Mouse (Mus musculus): ENCODE results near the gene Aim2.

Gene Aim2

DNA sequence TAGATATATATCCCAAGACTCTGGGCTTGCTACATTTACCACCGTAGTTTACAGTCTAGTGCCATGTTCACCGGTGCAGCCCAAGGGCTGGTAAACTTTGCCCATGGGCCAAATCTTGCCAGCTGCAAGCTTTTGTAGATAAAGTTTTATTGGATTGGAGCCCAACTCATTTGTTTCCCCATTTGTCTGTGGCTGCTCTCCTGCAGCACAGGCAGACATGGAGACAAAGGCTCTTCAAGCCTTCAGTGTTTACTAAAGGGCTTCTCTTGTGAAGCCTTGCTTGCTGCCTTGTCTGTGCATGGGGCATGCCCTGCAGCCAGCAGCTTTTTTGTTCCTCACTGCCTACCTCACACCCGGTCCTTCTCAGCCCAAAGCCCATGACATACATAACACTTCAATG, 6.7 kb upstream of the Aim2 start:
- DNase-seq (ENCODE audit: extremely low spot score, low read depth, low spot score) = no peak

DNA sequence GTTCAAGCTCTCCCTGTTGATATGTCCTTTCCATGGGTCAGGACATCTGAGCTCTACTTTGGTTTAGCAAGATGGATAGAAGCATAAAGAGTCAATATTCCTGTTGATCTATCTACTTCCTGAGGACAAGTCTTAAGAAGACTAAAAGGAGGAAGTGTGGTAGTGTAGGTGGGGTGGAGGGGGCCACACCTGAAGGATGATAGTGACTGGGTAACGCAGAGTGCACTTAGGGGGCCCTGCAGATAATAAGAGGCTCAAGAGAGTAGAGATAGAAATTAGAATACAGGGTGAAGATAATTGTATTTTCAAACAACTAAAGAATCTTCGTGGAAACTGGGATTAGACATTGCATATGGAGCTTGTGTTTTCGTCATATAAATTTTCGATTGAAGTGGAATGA, 5.6 kb upstream of the Aim2 start:
- DNase-seq (ENCODE audit: extremely low spot score, low read depth, low spot score) = no peak

DNA sequence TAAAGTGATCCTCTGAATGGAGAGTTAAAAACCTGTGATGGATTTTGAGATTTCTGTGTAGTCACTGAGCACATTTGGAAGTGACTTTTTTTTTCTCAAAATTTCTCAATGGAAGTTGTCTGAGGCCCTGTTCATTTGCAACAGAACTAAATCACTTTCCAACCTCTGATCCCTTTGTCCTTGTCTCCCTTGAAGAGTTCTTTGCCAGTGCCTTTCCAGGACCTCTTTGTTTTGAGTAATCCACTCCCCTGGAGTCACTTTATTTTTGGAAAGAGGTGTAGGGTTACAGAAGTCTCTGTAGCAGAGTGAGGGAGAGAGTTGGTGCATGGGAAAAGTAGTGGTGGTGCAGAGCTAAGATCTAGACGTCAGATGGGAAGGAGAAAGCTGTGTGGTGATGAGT, 2.2 kb upstream of the Aim2 start:
- DNase-seq (ENCODE audit: extremely low spot score, low read depth, low spot score) = no peak

DNA sequence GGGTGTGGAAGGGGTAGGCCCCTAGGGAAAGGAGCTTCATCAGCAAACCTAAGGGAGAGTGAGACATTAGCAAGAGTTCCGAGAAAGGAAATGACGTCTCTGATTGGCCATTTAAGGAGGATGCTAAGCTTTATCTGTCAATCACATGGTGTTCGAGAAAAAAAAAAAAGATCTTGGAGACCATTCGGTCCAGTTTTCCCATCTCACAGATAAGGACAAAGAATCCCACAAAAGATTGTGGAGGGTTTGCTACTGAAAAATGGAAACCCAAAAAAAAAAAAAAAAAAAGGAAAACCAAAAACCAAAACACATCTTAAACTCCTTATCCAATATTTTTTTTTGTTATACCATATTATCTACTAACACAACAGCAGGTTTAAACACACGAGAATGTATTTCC, 1.5 kb upstream of the Aim2 start:
- no peak for DNase-seq (ENCODE audit: extremely low spot score, low read depth, low spot score)

DNA sequence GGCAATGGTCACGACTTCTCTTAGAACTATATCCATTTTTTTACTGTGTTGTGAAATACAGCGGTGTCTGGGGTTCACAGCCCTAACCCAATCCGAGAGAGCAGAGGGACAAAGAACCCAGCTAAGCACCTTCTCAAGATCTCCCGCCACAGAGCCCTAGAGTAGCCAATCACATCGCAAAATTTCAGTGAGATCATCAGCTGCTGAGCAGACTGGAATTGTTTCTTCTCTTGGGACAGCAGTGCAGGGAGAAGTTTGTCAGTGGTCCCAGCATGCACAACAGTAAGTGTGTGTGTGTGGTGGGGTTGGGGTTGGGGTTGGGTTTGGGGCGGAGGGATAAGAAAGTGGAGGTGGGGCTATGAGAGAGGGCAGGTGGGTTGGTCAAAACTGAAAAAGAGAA, 733 bp upstream of the Aim2 start:
- peak; percentile 86 for DNase-seq (ENCODE audit: extremely low spot score, low read depth, low spot score)

DNA sequence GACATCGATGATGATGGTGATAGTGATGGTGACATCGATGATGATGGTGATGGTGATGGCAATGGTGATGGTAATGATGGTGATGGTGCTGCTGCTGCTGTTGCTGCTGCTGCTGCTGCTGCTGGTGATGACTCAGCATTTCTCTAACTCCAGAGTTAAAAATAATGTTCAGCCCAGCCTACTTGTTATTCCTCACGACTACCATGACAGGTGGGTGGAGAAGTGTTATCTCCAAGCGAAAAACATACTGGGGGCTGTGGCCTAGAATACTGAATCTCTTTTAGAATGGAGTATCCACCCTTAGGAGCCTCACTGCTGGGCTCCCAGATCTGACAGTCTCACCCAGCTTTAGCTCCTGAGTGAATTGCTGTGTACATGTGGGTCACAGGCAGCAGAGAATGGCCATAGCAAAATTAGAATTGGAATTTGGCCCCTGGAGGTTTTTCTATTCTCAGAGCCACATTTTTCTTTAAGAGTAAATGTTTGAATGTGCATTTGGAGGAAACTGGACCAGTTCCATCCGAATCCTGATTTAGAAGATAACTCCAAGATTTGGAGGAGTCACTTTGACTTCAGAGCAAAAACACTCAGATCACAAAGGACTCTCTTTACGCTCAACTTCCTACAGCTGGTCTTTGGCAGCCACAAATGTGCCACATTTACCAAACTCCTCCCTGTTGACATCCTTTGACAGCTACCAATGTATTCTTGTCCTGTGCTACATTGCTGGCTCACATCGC, 4.6 kb downstream of the Aim2 start:
- DNase-seq (ENCODE audit: extremely low spot score, low read depth, low spot score) = no peak

DNA sequence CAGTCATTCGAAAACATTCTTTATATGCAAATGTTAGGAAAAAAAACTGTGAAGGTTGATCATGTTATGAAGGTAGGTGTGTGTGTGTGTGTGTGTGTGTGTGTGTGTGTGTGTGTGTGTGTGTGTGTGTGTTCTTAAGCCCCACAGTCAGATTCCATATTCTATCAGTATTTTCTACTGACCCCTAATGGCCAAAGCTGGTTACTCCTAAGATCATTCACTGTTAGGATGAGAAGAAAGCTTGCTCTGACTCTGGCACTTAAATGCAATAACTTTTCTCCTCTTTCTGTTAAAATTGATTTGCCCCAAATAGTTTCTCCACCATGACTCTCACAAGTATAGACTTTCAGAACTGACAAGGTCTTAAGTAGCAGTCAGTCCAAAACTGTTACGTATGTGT, 6.0 kb downstream of the Aim2 start:
- DNase-seq (ENCODE audit: extremely low spot score, low read depth, low spot score) = no peak

DNA sequence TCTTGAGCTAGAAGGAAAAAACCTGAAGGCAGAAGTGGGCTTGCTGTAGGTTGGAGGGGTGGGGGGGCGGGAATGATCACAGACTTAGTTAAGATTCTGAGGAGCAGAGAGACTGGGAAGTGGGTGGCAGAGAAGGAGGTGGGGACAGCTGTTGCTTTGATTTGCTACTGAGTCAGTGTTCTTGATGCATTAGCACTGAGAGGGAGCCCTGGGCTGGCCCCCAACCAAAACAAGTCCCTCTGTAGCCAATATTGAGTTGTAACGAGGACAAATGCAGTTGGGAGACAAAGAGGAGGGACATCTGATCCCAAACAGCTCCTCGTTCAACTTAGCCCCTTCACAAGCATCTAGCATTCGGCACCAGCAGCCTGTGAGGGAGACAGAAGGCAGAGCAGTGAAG, 7.1 kb downstream of the Aim2 start:
- DNase-seq (ENCODE audit: extremely low spot score, low read depth, low spot score) = no peak

GRCm38 (mm10) chr1:173359590-173360290, 9.1 kb downstream of the Aim2 start:
- no peak for DNase-seq (ENCODE audit: extremely low spot score, low read depth, low spot score)

DNA sequence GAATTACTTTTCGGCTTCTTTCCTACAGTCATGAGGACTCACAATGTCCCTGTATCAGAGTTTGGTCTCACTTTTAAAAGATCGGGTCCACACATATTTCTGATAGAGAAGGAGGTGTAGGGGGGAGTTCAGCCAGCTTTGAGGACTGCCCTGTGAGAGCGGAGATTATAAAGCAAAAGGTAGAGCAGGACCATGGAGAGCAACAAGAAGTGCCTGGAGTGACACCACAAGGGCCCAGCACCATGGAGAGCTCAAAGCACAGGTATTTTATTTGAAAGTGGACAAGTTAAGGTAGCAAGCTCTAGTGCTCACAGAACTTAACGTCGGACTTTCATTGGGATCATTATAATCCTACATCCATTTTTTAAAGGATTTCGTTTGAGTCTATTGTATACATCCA, 11.0 kb downstream of the Aim2 start:
- DNase-seq (ENCODE audit: extremely low spot score, low read depth, low spot score) = peak; percentile 74

DNA sequence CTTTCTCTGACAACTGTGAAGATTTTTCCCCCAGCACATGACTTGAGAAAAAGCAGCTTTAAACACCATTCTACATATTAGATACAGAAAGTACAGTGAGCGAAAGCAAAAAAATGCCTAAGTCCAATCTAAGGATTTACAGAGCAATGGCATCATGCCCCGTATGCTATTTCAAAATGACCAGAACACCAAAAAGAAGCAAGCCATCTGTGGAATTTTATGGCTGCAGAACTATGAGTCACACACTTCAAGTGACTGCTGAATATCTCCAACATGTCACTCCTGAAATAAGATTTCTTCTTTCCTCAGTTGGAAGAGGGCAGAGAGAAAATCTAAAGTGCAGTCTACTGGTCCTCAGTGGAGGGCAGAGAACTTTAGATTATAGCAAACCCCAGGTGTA, 12.8 kb downstream of the Aim2 start:
- DNase-seq (ENCODE audit: extremely low spot score, low read depth, low spot score) = no peak

DNA sequence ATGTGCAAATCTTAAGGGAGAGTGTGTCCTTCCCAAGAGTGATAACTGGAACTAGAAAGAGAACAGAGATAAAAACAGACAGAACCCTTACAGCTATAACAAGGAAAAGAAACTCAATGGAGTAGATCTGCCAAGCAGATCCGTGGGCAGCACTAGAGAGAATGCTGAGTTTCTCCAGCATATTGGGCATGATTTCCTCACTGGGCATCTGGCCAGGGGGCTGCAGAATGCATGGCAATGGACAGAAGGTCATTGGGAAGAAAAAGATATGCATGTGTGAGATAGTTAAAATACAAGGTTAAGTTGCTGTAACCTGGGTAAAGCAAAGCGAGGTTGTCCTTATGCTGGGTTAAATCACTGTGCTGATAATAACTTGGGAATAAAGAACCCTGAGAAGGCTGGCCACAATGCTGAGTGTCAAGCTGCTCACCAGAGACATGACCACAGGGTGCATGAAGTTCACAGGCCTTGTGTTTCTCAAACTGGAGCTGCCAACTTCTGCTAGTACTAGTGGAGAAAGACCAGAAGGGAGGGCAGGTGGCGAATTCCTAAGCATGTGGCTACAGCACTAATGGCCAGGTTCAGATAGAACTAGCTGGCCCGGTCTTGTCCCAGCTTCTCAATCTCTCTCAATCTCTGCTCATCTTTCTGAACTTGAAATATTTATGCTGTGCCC, 13.6 kb downstream of the Aim2 start:
- DNase-seq (ENCODE audit: extremely low spot score, low read depth, low spot score) = no peak

GRCm38 (mm10) chr1:173365970-173366409, 15.3 kb downstream of the Aim2 start:
- no peak for DNase-seq (ENCODE audit: extremely low spot score, low read depth, low spot score)

- no peak for DNase-seq (ENCODE audit: extremely low spot score, low read depth, low spot score)
Observed at GRCm38 (mm10) chr1:173366701-173367355, 16.1 kb downstream of the Aim2 start.

DNA sequence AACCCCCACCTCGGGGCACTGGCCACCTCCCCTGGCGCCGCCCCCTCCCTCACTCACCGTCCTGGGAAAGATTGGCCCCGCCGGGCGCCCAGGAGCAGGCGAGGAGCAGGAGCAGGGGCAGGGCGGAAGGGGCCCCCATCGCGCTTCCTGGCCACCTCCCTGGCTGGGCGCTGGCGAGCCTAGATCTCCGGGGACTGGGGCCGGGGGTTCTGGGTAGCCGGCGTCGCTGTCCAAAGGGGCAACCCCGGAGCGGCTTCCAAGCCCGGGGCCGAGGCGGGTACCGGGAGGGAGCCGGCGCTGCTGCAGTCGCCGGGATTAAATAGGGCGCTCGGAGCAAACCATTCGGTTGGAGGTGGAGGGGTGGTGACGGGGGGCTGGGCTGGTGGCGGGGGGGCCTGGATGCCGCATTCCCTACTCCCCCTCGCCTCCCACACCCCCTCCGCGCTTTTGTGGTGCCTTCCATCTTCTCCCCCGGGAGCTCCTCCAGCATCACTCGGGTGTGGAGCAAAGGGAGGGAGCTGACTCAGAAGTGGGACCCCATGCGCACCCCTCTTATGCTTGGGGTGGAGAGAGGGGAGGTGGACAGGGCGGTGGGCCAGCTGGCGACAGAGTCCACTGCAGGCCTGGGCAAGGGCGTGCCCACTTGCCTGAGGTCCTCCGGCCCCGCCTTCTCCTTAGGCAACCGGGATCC, 16.8 kb downstream of the Aim2 start, which contains the start of gene Cadm3:
TSS of gene Cadm3 (minus strand) at position 340 of the 691 bp plus-strand sequence.
- DNase-seq (ENCODE audit: extremely low spot score, low read depth, low spot score) = no peak

DNA sequence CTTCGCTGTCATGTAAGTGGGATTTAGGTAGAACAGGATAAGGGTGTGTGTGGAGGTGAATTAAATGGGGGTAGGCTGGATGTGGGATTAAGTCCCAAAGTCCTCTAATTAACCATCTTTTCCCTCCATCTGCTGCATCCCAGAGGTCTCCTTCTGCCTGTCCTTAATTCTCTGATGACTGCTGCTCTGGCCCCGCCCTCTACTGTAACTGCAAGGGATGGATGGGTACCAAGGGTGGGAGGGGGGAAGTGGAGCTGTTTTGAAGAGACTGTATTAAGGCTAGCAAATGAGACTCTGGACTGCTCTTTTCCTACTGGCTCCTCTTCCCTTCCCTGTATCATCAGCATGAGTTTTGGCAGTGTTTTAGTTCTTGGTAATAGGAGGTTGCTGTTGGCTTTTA, 18.9 kb downstream of the Aim2 start:
- no peak for DNase-seq (ENCODE audit: extremely low spot score, low read depth, low spot score)

- DNase-seq (ENCODE audit: extremely low spot score, low read depth, low spot score) = no peak
Observed at GRCm38 (mm10) chr1:173370456-173370855, 19.8 kb downstream of the Aim2 start.

DNA sequence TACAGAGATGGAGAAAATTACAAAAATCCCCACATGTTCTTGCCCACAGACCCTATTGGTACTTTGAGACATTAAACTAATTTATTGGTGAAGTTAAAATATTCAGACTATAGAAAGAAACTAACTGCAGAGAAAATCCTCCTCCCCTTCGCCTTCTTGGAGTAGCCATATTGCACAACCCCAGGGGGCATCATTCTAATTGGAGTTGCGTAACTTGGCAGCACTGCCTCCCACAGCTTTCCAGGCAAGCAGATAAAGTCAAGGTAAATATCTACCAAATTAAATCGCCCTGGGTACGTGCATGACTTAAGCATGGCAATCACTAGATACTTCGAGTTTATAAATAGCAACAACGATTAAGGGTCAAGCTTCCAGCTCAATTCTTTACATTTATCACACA, 20.9 kb downstream of the Aim2 start:
- no peak for DNase-seq (ENCODE audit: extremely low spot score, low read depth, low spot score)

DNA sequence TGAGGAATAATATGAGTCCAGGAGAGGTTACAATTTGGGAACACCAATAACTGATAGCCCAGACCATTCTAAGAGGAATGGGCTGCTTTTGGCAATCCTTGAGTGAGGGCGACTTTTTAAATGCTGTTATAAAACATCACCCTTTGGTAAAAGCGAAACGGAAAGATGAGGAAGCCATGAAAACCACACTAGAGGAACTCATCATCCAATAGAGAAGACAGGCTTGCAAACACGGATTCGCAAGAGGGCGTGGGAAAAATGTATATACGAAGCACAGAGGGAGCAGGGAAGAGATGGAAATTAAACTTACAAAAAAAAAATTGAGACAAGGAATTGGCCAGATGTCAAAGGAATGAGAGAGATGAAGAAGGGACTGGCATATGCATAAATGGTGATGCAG, 23.3 kb downstream of the Aim2 start:
- DNase-seq (ENCODE audit: extremely low spot score, low read depth, low spot score) = no peak

DNA sequence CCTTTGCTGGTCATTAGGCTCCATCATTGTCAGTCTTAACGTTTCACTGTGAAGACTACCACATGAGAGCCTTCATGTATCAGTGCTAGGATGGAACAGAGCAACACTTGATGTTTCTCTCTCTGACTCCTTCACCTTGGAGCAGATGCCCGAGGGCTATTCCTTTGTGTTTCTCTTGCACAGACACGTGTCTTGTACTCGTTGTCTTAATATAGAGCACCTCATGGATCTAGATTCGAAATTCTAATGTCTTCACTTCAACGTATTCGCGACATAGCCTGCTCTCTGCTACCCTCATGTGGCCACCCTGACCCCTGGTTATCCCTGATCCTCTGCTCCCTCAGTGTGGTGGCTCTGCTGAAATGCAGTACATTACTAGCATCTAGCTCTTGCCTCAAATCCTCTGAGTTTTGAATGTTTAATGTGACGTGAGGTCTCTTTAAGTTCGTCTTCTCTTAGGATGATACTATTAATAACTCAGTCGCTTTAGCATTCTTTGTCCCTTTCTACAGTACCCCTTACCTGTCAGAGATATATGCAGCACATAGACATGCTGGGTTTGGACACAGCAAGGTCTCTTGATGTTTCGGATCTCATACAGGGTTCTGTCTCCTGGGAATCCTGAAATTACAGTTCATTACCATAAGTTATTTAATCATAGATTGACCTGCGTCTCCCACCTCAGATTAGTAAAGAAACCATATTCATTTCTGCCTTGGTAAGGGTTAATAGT, 26.9 kb downstream of the Aim2 start:
- no peak for DNase-seq (ENCODE audit: extremely low spot score, low read depth, low spot score)
